ENCODE assay signal across 10 mouse cellular contexts in genomic region chr17:45119609-45120201, GRCm38 (mm10).
DNase-seq lines count a peak whose midpoint lies in the region; ATAC-seq lines count a peak whose summit lies in the region.
"Had no signal": no experiment of that assay in that cellular context is flagged by ENCODE, and none has a peak within 500 bp of the region (broad histone marks: within the 10 kb centered on the region; RNA-seq: fewer than 3 reads in every experiment).

No protein-coding gene starts in this region.

- H3K27me3 ChIP-seq in liver, embryonic 11.5 days (replicated peaks; ENCODE audit: control insufficient read depth, insufficient read depth, low read length): no peaks in the 10 kb centered on the region
- no peaks in the 10 kb centered on the region for H3K27me3 ChIP-seq in liver, embryonic 12.5 days (replicated peaks)
- no peaks in the 10 kb centered on the region for H3K27me3 ChIP-seq in midbrain, embryonic 11.5 days (ENCODE audit: control insufficient read depth, insufficient read depth, low read length)
- H3K27me3 ChIP-seq: heart, embryonic 13.5 days had no signal

- H3K36me3 ChIP-seq in liver, embryonic 11.5 days (ENCODE audit: control insufficient read depth, insufficient read depth, low read length): no peaks in the 10 kb centered on the region
- H3K36me3 ChIP-seq in liver, embryonic 12.5 days: no peaks in the 10 kb centered on the region
- H3K36me3 ChIP-seq in midbrain, embryonic 11.5 days (ENCODE audit: control insufficient read depth, insufficient read depth, low read length): no peaks in the 10 kb centered on the region
- H3K36me3 ChIP-seq: heart, embryonic 13.5 days had no signal

- no peak overlapping the region for H3K9ac ChIP-seq in liver, embryonic 11.5 days (ENCODE audit: low read depth, low read length)
- no peak overlapping the region for H3K9ac ChIP-seq in liver, embryonic 12.5 days
- no peak overlapping the region for H3K9ac ChIP-seq in midbrain, embryonic 11.5 days (ENCODE audit: low read length)
- H3K9ac ChIP-seq: heart, embryonic 13.5 days had no signal

- no peak overlapping the region for H3K27ac ChIP-seq in liver, embryonic 11.5 days (ENCODE audit: low read depth, low read length)
- no peak overlapping the region for H3K27ac ChIP-seq in liver, embryonic 12.5 days
- no peak overlapping the region for H3K27ac ChIP-seq in midbrain, embryonic 11.5 days (ENCODE audit: low read depth, low read length)
- H3K27ac ChIP-seq: heart, embryonic 13.5 days had no signal

- H3K4me1 ChIP-seq in liver, embryonic 11.5 days (replicated peaks; ENCODE audit: control insufficient read depth, insufficient read depth, low read length): no peaks in the 10 kb centered on the region
- H3K4me1 ChIP-seq in liver, embryonic 12.5 days: no peaks in the 10 kb centered on the region
- no peaks in the 10 kb centered on the region for H3K4me1 ChIP-seq in midbrain, embryonic 11.5 days (ENCODE audit: control insufficient read depth, insufficient read depth, low read length)

- DNase-seq in liver, embryonic 11.5 days (ENCODE audit: low spot score): peak; percentile 23
- peak; percentile 17 to 39 for DNase-seq in lung, postnatal 4 days
- DNase-seq in thymus, postnatal 25 days: peak; percentile 71
- DNase-seq in cerebellum, postnatal 14 days: no peak
- no peak for DNase-seq in midbrain, embryonic 11.5 days (ENCODE audit: low spot score, missing footprints)
- no peak for DNase-seq in cerebellum, adult 9-10 months

- H3K9me3 ChIP-seq in liver, embryonic 11.5 days (ENCODE audit: control insufficient read depth, low read length): no peaks in the 10 kb centered on the region
- no peaks in the 10 kb centered on the region for H3K9me3 ChIP-seq in liver, embryonic 12.5 days (replicated peaks)
- no peaks in the 10 kb centered on the region for H3K9me3 ChIP-seq in midbrain, embryonic 11.5 days (ENCODE audit: control insufficient read depth, low read length)
- H3K9me3 ChIP-seq: heart, embryonic 13.5 days had no signal

- no peak overlapping the region for H3K4me2 ChIP-seq in liver, embryonic 11.5 days
- no peak overlapping the region for H3K4me2 ChIP-seq in liver, embryonic 12.5 days
- H3K4me2 ChIP-seq in midbrain, embryonic 11.5 days: no peak overlapping the region
- H3K4me2 ChIP-seq: heart, embryonic 13.5 days had no signal

- WGBS in liver, embryonic 11.5 days: 80% methylated on average over 18 of the region's 18 CpGs
- 69% methylated on average over 18 of the region's 18 CpGs for WGBS in liver, embryonic 12.5 days (ENCODE audit: insufficient replicate concordance)
- 92% methylated on average over 18 of the region's 18 CpGs for WGBS in midbrain, embryonic 11.5 days

- H3K4me3 ChIP-seq in liver, embryonic 11.5 days (ENCODE audit: low read depth, low read length): no peak overlapping the region
- H3K4me3 ChIP-seq in liver, embryonic 12.5 days: no peak overlapping the region
- H3K4me3 ChIP-seq in midbrain, embryonic 11.5 days (ENCODE audit: low read depth, low read length): no peak overlapping the region
- H3K4me3 ChIP-seq: heart, embryonic 13.5 days; myocyte had no signal

- no peak for ATAC-seq in liver, embryonic 11.5 days (replicated peaks; ENCODE audit: low FRiP score)
- ATAC-seq in liver, embryonic 12.5 days: no peak
- ATAC-seq in granulocyte monocyte progenitor cell, adult 5-6 weeks (replicated peaks; ENCODE audit: poor library complexity, severe bottlenecking): peak; percentile 72
- ATAC-seq in midbrain, embryonic 11.5 days (ENCODE audit: low FRiP score): no peak

Comparison
In these comparisons a context has a peak if more than half of its experiments do, and no peak if none do; other contexts are left out.
1. DNase-seq: peak in liver, embryonic 11.5 days (single experiment), lung, postnatal 4 days (2 of 2) and thymus, postnatal 25 days (single experiment); none in cerebellum, postnatal 14 days (0 of 2), midbrain, embryonic 11.5 days (single experiment) and cerebellum, adult 9-10 months (single experiment).